Mouse (Mus musculus): ENCODE results near the gene Uimc1. TPM values are rescaled to one million over a fixed set of nuclear protein-coding genes. Genes with fewer than 3 reads are reported as not detected.

Uimc1 gene
- polyA plus RNA-seq, 1 experiment, result 41.7 TPM

- no peak overlapping the region for H3K27ac ChIP-seq (ENCODE audit: insufficient read depth, low read depth, low read length)
- H3K4me1 ChIP-seq (ENCODE audit: control insufficient read depth, insufficient read depth, low read length), result peaks cover 20% of the 10 kb centered on the region
- no peak overlapping the region for H3K4me3 ChIP-seq (ENCODE audit: insufficient read depth, low read length)
- TF ChIP-seq POLR2A (IDR thresholded peaks at IDR 0.05; ENCODE audit: borderline replicate concordance, low read depth, low read length), result no peak
- TF ChIP-seq CTCF (IDR thresholded peaks at IDR 0.05; ENCODE audit: low read depth, low read length), result no peak
Measured at GRCm38 (mm10) chr13:55063276-55063675, 36.8 kb downstream of the Uimc1 start.

GRCm38 (mm10) chr13:55058042-55058441 is 42.1 kb downstream of the Uimc1 start:
- H3K4me1 ChIP-seq (ENCODE audit: control insufficient read depth, insufficient read depth, low read length), result peaks cover 8% of the 10 kb centered on the region
- TF ChIP-seq POLR2A (IDR thresholded peaks at IDR 0.05; ENCODE audit: borderline replicate concordance, low read depth, low read length), result no peak
- TF ChIP-seq CTCF (IDR thresholded peaks at IDR 0.05; ENCODE audit: low read depth, low read length), result peak; percentile 23; the same call in 1 of the 2 replicates
- no peak overlapping the region for H3K4me3 ChIP-seq (ENCODE audit: insufficient read depth, low read length)
- H3K27ac ChIP-seq (ENCODE audit: insufficient read depth, low read depth, low read length), result no peak overlapping the region

GRCm38 (mm10) chr13:55047706-55048105 is 52.4 kb downstream of the Uimc1 start:
- no peak overlapping the region for H3K27ac ChIP-seq (ENCODE audit: insufficient read depth, low read depth, low read length)
- TF ChIP-seq POLR2A (IDR thresholded peaks at IDR 0.05; ENCODE audit: borderline replicate concordance, low read depth, low read length) (no peak), CTCF (IDR thresholded peaks at IDR 0.05; ENCODE audit: low read depth, low read length) (no peak)
- no peaks in the 10 kb centered on the region for H3K4me1 ChIP-seq (ENCODE audit: control insufficient read depth, insufficient read depth, low read length)
- no peak overlapping the region for H3K4me3 ChIP-seq (ENCODE audit: insufficient read depth, low read length)

GRCm38 (mm10) chr13:55040016-55040415 is 60.1 kb downstream of the Uimc1 start:
- H3K4me3 ChIP-seq (ENCODE audit: insufficient read depth, low read length), result no peak overlapping the region
- TF ChIP-seq POLR2A (IDR thresholded peaks at IDR 0.05; ENCODE audit: borderline replicate concordance, low read depth, low read length) (no peak), CTCF (IDR thresholded peaks at IDR 0.05; ENCODE audit: low read depth, low read length) (no peak)
- H3K27ac ChIP-seq (ENCODE audit: insufficient read depth, low read depth, low read length), result peak overlapping the region; percentile 86
- peaks cover 10% of the 10 kb centered on the region for H3K4me1 ChIP-seq (ENCODE audit: control insufficient read depth, insufficient read depth, low read length)

GRCm38 (mm10) chr13:55024215-55024614 is 75.9 kb downstream of the Uimc1 start:
- TF ChIP-seq POLR2A (IDR thresholded peaks at IDR 0.05; ENCODE audit: borderline replicate concordance, low read depth, low read length), result no peak
- no peak for TF ChIP-seq CTCF (IDR thresholded peaks at IDR 0.05; ENCODE audit: low read depth, low read length)
- Histone ChIP-seq H3K27ac (ENCODE audit: insufficient read depth, low read depth, low read length) (no peak overlapping the region), H3K4me3 (ENCODE audit: insufficient read depth, low read length) (no peak overlapping the region)

GRCm38 (mm10) chr13:55022715-55023114 is 77.4 kb downstream of the Uimc1 start:
- no peak for TF ChIP-seq CTCF (IDR thresholded peaks at IDR 0.05; ENCODE audit: low read depth, low read length)
- TF ChIP-seq POLR2A (IDR thresholded peaks at IDR 0.05; ENCODE audit: borderline replicate concordance, low read depth, low read length), result no peak
- Histone ChIP-seq H3K4me3 (ENCODE audit: insufficient read depth, low read length) (peak overlapping the region; percentile 44), H3K27ac (ENCODE audit: insufficient read depth, low read depth, low read length) (peak overlapping the region; percentile 85), H3K4me1 (ENCODE audit: control insufficient read depth, insufficient read depth, low read length) (peaks cover 51% of the 10 kb centered on the region)

More at GRCm38 (mm10) chr13:55024215-55024614, 75.9 kb downstream of the Uimc1 start:
- H3K4me1 ChIP-seq (ENCODE audit: control insufficient read depth, insufficient read depth, low read length), result peaks cover 37% of the 10 kb centered on the region

GRCm38 (mm10) chr13:55022256-55022655 is 77.8 kb downstream of the Uimc1 start:
- peaks cover 54% of the 10 kb centered on the region for H3K4me1 ChIP-seq (ENCODE audit: control insufficient read depth, insufficient read depth, low read length)
- H3K4me3 ChIP-seq (ENCODE audit: insufficient read depth, low read length), result peak overlapping the region; percentile 44
- peak overlapping the region; percentile 85 for H3K27ac ChIP-seq (ENCODE audit: insufficient read depth, low read depth, low read length)
- TF ChIP-seq POLR2A (IDR thresholded peaks at IDR 0.05; ENCODE audit: borderline replicate concordance, low read depth, low read length) (no peak), CTCF (IDR thresholded peaks at IDR 0.05; ENCODE audit: low read depth, low read length) (no peak)

- TF ChIP-seq CTCF (IDR thresholded peaks at IDR 0.05; ENCODE audit: low read depth, low read length), result no peak
- no peak for TF ChIP-seq POLR2A (IDR thresholded peaks at IDR 0.05; ENCODE audit: borderline replicate concordance, low read depth, low read length)
- H3K4me3 ChIP-seq (ENCODE audit: insufficient read depth, low read length), result peak within 1 kb of the TSS; percentile 55
- H3K4me1 ChIP-seq (ENCODE audit: control insufficient read depth, insufficient read depth, low read length), result peaks cover 64% of the 10 kb centered on the region
- H3K27ac ChIP-seq (ENCODE audit: insufficient read depth, low read depth, low read length), result peak within 1 kb of the TSS; percentile 85
Measured at GRCm38 (mm10) chr13:55021194-55021779, 78.8 kb downstream of the Uimc1 start, which contains the start of gene Hk3. Gene Hk3, minus strand, starts transcription at chr13:55021385.

- Histone ChIP-seq H3K4me3 (ENCODE audit: insufficient read depth, low read length) (peak overlapping the region; percentile 55), H3K27ac (ENCODE audit: insufficient read depth, low read depth, low read length) (peak overlapping the region; percentile 85), H3K4me1 (ENCODE audit: control insufficient read depth, insufficient read depth, low read length) (peaks cover 70% of the 10 kb centered on the region)
- TF ChIP-seq CTCF (IDR thresholded peaks at IDR 0.05; ENCODE audit: low read depth, low read length), result no peak
- no peak for TF ChIP-seq POLR2A (IDR thresholded peaks at IDR 0.05; ENCODE audit: borderline replicate concordance, low read depth, low read length)
Measured at GRCm38 (mm10) chr13:55020051-55020450, 80.0 kb downstream of the Uimc1 start.

GRCm38 (mm10) chr13:55019181-55019580 is 80.9 kb downstream of the Uimc1 start:
- TF ChIP-seq CTCF (IDR thresholded peaks at IDR 0.05; ENCODE audit: low read depth, low read length), result no peak
- no peak for TF ChIP-seq POLR2A (IDR thresholded peaks at IDR 0.05; ENCODE audit: borderline replicate concordance, low read depth, low read length)
- H3K4me1 ChIP-seq (ENCODE audit: control insufficient read depth, insufficient read depth, low read length), result peaks cover 61% of the 10 kb centered on the region
- peak overlapping the region; percentile 55 for H3K4me3 ChIP-seq (ENCODE audit: insufficient read depth, low read length)
- peak overlapping the region; percentile 85 for H3K27ac ChIP-seq (ENCODE audit: insufficient read depth, low read depth, low read length)

Measured in bone marrow macrophage, adult 2 months (primary cell).